Mouse (Mus musculus) CH12.LX (cell line): Measurements from ENCODE around the gene Gm20388. TPM values are rescaled to one million over a fixed set of nuclear protein-coding genes. Genes with fewer than 3 reads are reported as not detected.
A peak's percentile ranks its signal among the peaks of the same experiment; 100 is the strongest.

Experiments
- DNase-seq: peaks from one replicate; pipeline ENCODE4 v3.0.0-alpha.2; 2013; ENCODE audit errors: extremely low read depth
- H3K27ac ChIP-seq: 2 replicates; pipeline ENCODE4 v1.5.1; 2012; ENCODE audit warnings: low read depth, mild to moderate bottlenecking, control low read depth, moderate library complexity; ENCODE audit not compliant: insufficient read depth
- H3K27me3 ChIP-seq: replicated peaks from 2 replicates; pipeline ENCODE3; 2012; ENCODE audit warnings: inconsistent platforms
- H3K36me3 ChIP-seq, 2 experiments: replicated peaks in 1 of 2; 2 replicates each; pipeline versions ENCODE3 to v1.6.1; 2012; ENCODE audit warnings: inconsistent platforms in 1 of 2, low read length in 1 of 2, mild to moderate bottlenecking in 1 of 2, mixed read lengths in 1 of 2, moderate library complexity in 1 of 2; ENCODE audit not compliant: control insufficient read depth in 1 of 2, insufficient read depth in 1 of 2
- H3K4me1 ChIP-seq, 2 experiments: 2 replicates each; pipeline ENCODE4 v1.6.1; 2012; ENCODE audit warnings: inconsistent platforms in 1 of 2, moderate library complexity in 1 of 2; ENCODE audit not compliant: insufficient read depth in 2 of 2, control insufficient read depth in 1 of 2
- H3K4me2 ChIP-seq: 2 replicates; pipeline ENCODE4 v1.6.1; 2012; ENCODE audit warnings: low read depth, mild to moderate bottlenecking, control low read depth; ENCODE audit not compliant: poor library complexity, insufficient read depth, severe bottlenecking
- H3K4me3 ChIP-seq, 3 experiments: fragments of 150-350 bp in 1 of 3; sonication (generic) in 1 of 3; replicated peaks in 1 of 3; 2 replicates each; pipeline versions ENCODE3 to v1.5.1; 2011 to 2012; ENCODE audit warnings: low read depth in 2 of 3, low read length in 2 of 3, mild to moderate bottlenecking in 2 of 3, moderate library complexity in 2 of 3, control low read depth in 1 of 3, improper control_type of control experiment in 1 of 3, inconsistent platforms in 1 of 3, mixed read lengths in 1 of 3; ENCODE audit not compliant: poor library complexity in 1 of 3
- H3K79me2 ChIP-seq: replicated peaks from 2 replicates; pipeline ENCODE4 v1.6.1; 2012; ENCODE audit warnings: mild to moderate bottlenecking, moderate library complexity; ENCODE audit not compliant: control insufficient read depth, poor library complexity, insufficient read depth, severe bottlenecking; ENCODE audit errors: extremely low read depth
- H3K9ac ChIP-seq: 2 replicates; pipeline ENCODE4 v1.6.1; 2012; ENCODE audit warnings: low read depth, mild to moderate bottlenecking, control low read depth, moderate library complexity; ENCODE audit not compliant: insufficient read depth
- H3K9me3 ChIP-seq: replicated peaks from 2 replicates; pipeline ENCODE3; 2012; ENCODE audit warnings: low read length, inconsistent platforms, mixed read lengths
- BHLHE40 ChIP-seq: IDR thresholded peaks from 2 replicates; pipeline ENCODE4 v1.6.1; 2011; ENCODE audit warnings: mild to moderate bottlenecking, low read depth, low read length, improper control_type of control experiment
- CHD1 ChIP-seq: IDR thresholded peaks from 2 replicates; pipeline ENCODE4 v1.6.1; 2012; ENCODE audit warnings: low read depth, low read length, improper control_type of control experiment, inconsistent platforms
- CHD2 ChIP-seq: IDR thresholded peaks from 2 replicates; pipeline ENCODE4 v1.6.1; 2011; ENCODE audit warnings: low read length, improper control_type of control experiment
- ETS1 ChIP-seq: conservative IDR thresholded peaks from 2 replicates; pipeline ENCODE4 v1.6.1; 2012; ENCODE audit warnings: low read depth, mild to moderate bottlenecking, inconsistent platforms, low read length, improper control_type of control experiment, moderate library complexity
- GABPA ChIP-seq: IDR thresholded peaks from 2 replicates; pipeline ENCODE4 v1.6.1; 2012; ENCODE audit warnings: low read depth, low read length, improper control_type of control experiment, inconsistent platforms; ENCODE audit not compliant: insufficient replicate concordance
- JUN ChIP-seq: IDR thresholded peaks from 2 replicates; pipeline ENCODE4 v1.6.1; 2011; ENCODE audit warnings: low read depth, mild to moderate bottlenecking, low read length, improper control_type of control experiment, moderate library complexity; ENCODE audit not compliant: insufficient read depth
- MAX ChIP-seq: IDR thresholded peaks from 2 replicates; pipeline ENCODE4 v1.6.1; 2011; ENCODE audit warnings: low read length, improper control_type of control experiment
- MAZ ChIP-seq: IDR thresholded peaks from 2 replicates; pipeline ENCODE4 v1.6.1; 2012; ENCODE audit warnings: low read depth, mild to moderate bottlenecking, inconsistent platforms, low read length, improper control_type of control experiment, moderate library complexity
- MXI1 ChIP-seq: IDR thresholded peaks from 2 replicates; pipeline ENCODE4 v1.6.1; 2011; ENCODE audit warnings: mild to moderate bottlenecking, low read depth, low read length, improper control_type of control experiment
- MYC ChIP-seq: IDR thresholded peaks from 2 replicates; pipeline ENCODE4 v1.6.1; 2011; ENCODE audit warnings: low read depth, mild to moderate bottlenecking, improper control_type of control experiment, low read length
- NELFE ChIP-seq: IDR thresholded peaks from 2 replicates; pipeline ENCODE4 v1.6.1; 2011; ENCODE audit warnings: low read depth, low read length, improper control_type of control experiment
- PAX5 ChIP-seq: IDR thresholded peaks from 2 replicates; pipeline ENCODE4 v1.6.1; 2012; ENCODE audit warnings: low read length, inconsistent platforms, mixed read lengths
- POLR2AphosphoS2 ChIP-seq: IDR thresholded peaks from 2 replicates; pipeline ENCODE4 v1.6.1; 2011; ENCODE audit warnings: low read depth, low read length, improper control_type of control experiment
- SMC3 ChIP-seq: IDR thresholded peaks from 2 replicates; pipeline ENCODE4 v1.6.1; 2011; ENCODE audit warnings: low read depth, low read length, improper control_type of control experiment
- TBP ChIP-seq: conservative IDR thresholded peaks from 2 replicates; pipeline ENCODE4 v1.6.1; 2011; ENCODE audit warnings: low read depth, low read length, improper control_type of control experiment
- TCF12 ChIP-seq: IDR thresholded peaks from 2 replicates; pipeline ENCODE4 v1.6.1; 2014; ENCODE audit warnings: low read depth, mild to moderate bottlenecking, inconsistent platforms, low read length, improper control_type of control experiment
- USF1 ChIP-seq: IDR thresholded peaks from 2 replicates; pipeline ENCODE4 v1.6.1; 2014; ENCODE audit warnings: low read depth, mild to moderate bottlenecking, inconsistent platforms, low read length, improper control_type of control experiment
- USF2 ChIP-seq: conservative IDR thresholded peaks from 2 replicates; pipeline ENCODE4 v1.6.1; 2011; ENCODE audit warnings: low read depth, low read length, improper control_type of control experiment
- ZC3H11A ChIP-seq: IDR thresholded peaks from 2 replicates; pipeline ENCODE4 v1.6.1; 2012; ENCODE audit warnings: low read depth, mild to moderate bottlenecking, inconsistent platforms, low read length, improper control_type of control experiment
- dilution Hi-C: fragments of 300-500 bp; cut with MboI; formaldehyde crosslinking; loops from 2 replicates; pipeline ENCODE4 v1.14.3; 2020; ENCODE audit warnings: low sequenced_read_pairs; ENCODE audit not compliant: extremely low pct_unique_long_range_greater_than_20kb, extremely low pct_ligation_motif_present
- in situ Hi-C: fragments of 300-500 bp; cut with MboI; formaldehyde crosslinking; loops from 3 replicates; pipeline ENCODE4 v1.14.3; 2019; ENCODE audit warnings: low sequenced_read_pairs, low pct_ligation_motif_present, low pct_unique_long_range_greater_than_20kb, mixed read lengths
- polyA plus RNA-seq: library from polyadenylated mRNA; unstranded; fragments of >175 nt; gene quantifications from 2 replicates; pipeline ENCODE4 v1.2.1, GENCODE M21; 2012; ENCODE audit warnings: low read depth; ENCODE audit not compliant: insufficient read length
- total RNA-seq, 2 experiments: library from RNA; depleted of rRNA; stranded (reverse); fragments of 300-350 nt in 1 of 2; fragments of >200 nt in 1 of 2; gene quantifications; 2 replicates each; pipeline ENCODE4 v1.2.3; 2012 to 2014

The Gm20388 gene
- total and polyA plus RNA-seq, 3 experiments, result 14.8 to 26.3 (median 22.2) TPM

- Histone ChIP-seq H3K4me2 (no peak overlapping the region), H3K27ac (no peak overlapping the region), H3K36me3 (peaks cover 57 to 71% of the 10 kb centered on the region in 2 experiments), H3K9me3 (no peaks in the 10 kb centered on the region), H3K4me1 (peaks cover 0 to 8% of the 10 kb centered on the region in 2 experiments; a peak in 2 of 4 replicates), H3K27me3 (no peaks in the 10 kb centered on the region), H3K9ac (no peak overlapping the region), H3K4me3 (no peak overlapping the region), H3K79me2 (no peaks in the 10 kb centered on the region)
- DNase-seq, result no peak
- in situ Hi-C loops (no loop called here), dilution Hi-C loops (no loop called here)
- TF ChIP-seq BHLHE40 (no peak), NELFE (no peak), MAX (no peak), GABPA (no peak), SMC3 (no peak), ZC3H11A (no peak), JUN (no peak), PAX5 (no peak), CHD1 (no peak), TBP (no peak), MAZ (no peak), MXI1 (no peak), USF2 (no peak), TCF12 (no peak), MYC (no peak), POLR2AphosphoS2 (no peak)
These were observed 3491.3 kb downstream of the Gm20388 start for GRCm38 (mm10) chr8:123401936-123402335.

- Histone ChIP-seq H3K4me3 (no peak overlapping the region), H3K9ac (no peak overlapping the region), H3K79me2 (no peaks in the 10 kb centered on the region), H3K4me1 (peaks cover 2 to 11% of the 10 kb centered on the region in 2 experiments), H3K9me3 (no peaks in the 10 kb centered on the region), H3K4me2 (no peak overlapping the region), H3K27me3 (peaks cover 5% of the 10 kb centered on the region), H3K36me3 (peaks cover 49 to 64% of the 10 kb centered on the region in 2 experiments), H3K27ac (no peak overlapping the region)
- dilution Hi-C loops, result no loop called here
- TF ChIP-seq ETS1, result no peak
- no peak for TF ChIP-seq MXI1
- TF ChIP-seq POLR2AphosphoS2, result peak; percentile 31; the same call in 1 of the 2 replicates
- TF ChIP-seq CHD2, result no peak
- no peak for TF ChIP-seq USF1
- DNase-seq, result no peak
- in situ Hi-C loops, result no loop called here
These were observed 3492.2 kb downstream of the Gm20388 start for GRCm38 (mm10) chr8:123402730-123403326.
